Mouse (Mus musculus) retina, postnatal 1 day (tissue): ENCODE measurements at regions not wholly inside any gene's neighbourhood (a gene's known extent, or its start where the extent isn't known, plus 50 kb on each side); places are given as distances from the start of the nearest gene placed in this dataset.
A peak's percentile ranks its signal among the peaks of the same experiment; 100 is the strongest.

ENCODE experiments used
- DNase-seq: peaks from one replicate; pipeline ENCODE4 v3.0.0-alpha.2; 2012

- DNase-seq: no peak
Measured at GRCm38 (mm10) chr16:30163303-30163702, 99.1 kb downstream of the Hes1 start.

- no peak for DNase-seq
Measured at GRCm38 (mm10) chr16:30165667-30166180, 101.5 kb downstream of the Hes1 start.

GRCm38 (mm10) chr16:30171381-30172079 lies 95.8 kb downstream of the Cpn2 start:
- peak; percentile 38 for DNase-seq

- peak; percentile 23 for DNase-seq
Measured at GRCm38 (mm10) chr16:30172136-30172731, 95.1 kb downstream of the Cpn2 start.

- peak; percentile 24 for DNase-seq
Measured at GRCm38 (mm10) chr16:30172798-30173202, 94.5 kb downstream of the Cpn2 start.

GRCm38 (mm10) chr16:30173953-30174874 lies 93.1 kb downstream of the Cpn2 start:
- DNase-seq: peak; percentile 83

- no peak for DNase-seq
Measured at GRCm38 (mm10) chr16:30176306-30176705, 91.0 kb downstream of the Cpn2 start.

- DNase-seq: no peak
Measured at GRCm38 (mm10) chr16:30177769-30178168, 89.5 kb downstream of the Cpn2 start.

GRCm38 (mm10) chr16:30178596-30178995 lies 88.7 kb downstream of the Cpn2 start:
- DNase-seq: peak; percentile 59

- no peak for DNase-seq
Measured at GRCm38 (mm10) chr16:30179504-30179976, 87.8 kb downstream of the Cpn2 start.

- no peak for DNase-seq
Measured at GRCm38 (mm10) chr16:30181116-30181515, 86.2 kb downstream of the Cpn2 start.

- peak; percentile 70 for DNase-seq
Measured at GRCm38 (mm10) chr16:30184591-30185265, 82.6 kb downstream of the Cpn2 start.

- no peak for DNase-seq
Measured at GRCm38 (mm10) chr16:30185707-30186106, 81.6 kb downstream of the Cpn2 start.

- DNase-seq: no peak
Measured at GRCm38 (mm10) chr16:30186201-30186700, 81.0 kb downstream of the Cpn2 start.

GRCm38 (mm10) chr16:30186701-30187270 lies 80.5 kb downstream of the Cpn2 start:
- DNase-seq: peak; percentile 52

GRCm38 (mm10) chr16:30187400-30187799 lies 79.9 kb downstream of the Cpn2 start:
- DNase-seq: no peak

- DNase-seq: peak; percentile 95
Measured at GRCm38 (mm10) chr16:30187907-30188414, 79.3 kb downstream of the Cpn2 start.

- DNase-seq: peak; percentile 45
Measured at GRCm38 (mm10) chr16:30188769-30189430, 78.4 kb downstream of the Cpn2 start.

- DNase-seq: no peak
Measured at GRCm38 (mm10) chr16:30190351-30190750, 76.9 kb downstream of the Cpn2 start.

GRCm38 (mm10) chr16:30190935-30191514 lies 76.3 kb downstream of the Cpn2 start:
- DNase-seq: peak; percentile 34
